Mouse (Mus musculus) MEL (cell line): ENCODE results near the gene Btbd10. TPM values are rescaled to one million over a fixed set of nuclear protein-coding genes. Genes with fewer than 3 reads are reported as not detected.

ENCODE experiments used
- DNase-seq: peaks from one replicate; pipeline ENCODE4 v3.0.0; 2011; ENCODE audit warnings: low read depth, low spot score
- H3K27ac ChIP-seq: 2 replicates; pipeline ENCODE4 v1.5.1; 2012; ENCODE audit warnings: low read depth, mild to moderate bottlenecking, control low read depth, low read length, moderate library complexity; ENCODE audit not compliant: control insufficient read depth
- H3K27me3 ChIP-seq, 2 experiments: fragments of 150-350 bp in 1 of 2; sonication (generic) in 1 of 2; 2 replicates each; pipeline ENCODE4 v1.6.1; 2012; ENCODE audit warnings: low read length in 2 of 2, mild to moderate bottlenecking in 2 of 2, improper control_type of control experiment in 1 of 2, moderate library complexity in 1 of 2; ENCODE audit not compliant: insufficient read depth in 2 of 2, control insufficient read depth in 1 of 2
- H3K36me3 ChIP-seq, 2 experiments: 2 replicates each; pipeline ENCODE4 v1.6.1; 2012 to 2014; ENCODE audit warnings: low read length in 2 of 2, improper control_type of control experiment in 1 of 2, inconsistent platforms in 1 of 2, mild to moderate bottlenecking in 1 of 2; ENCODE audit not compliant: insufficient read depth in 2 of 2, control insufficient read depth in 1 of 2
- H3K4me1 ChIP-seq, 2 experiments: fragments of 150-350 bp in 1 of 2; sonication (generic) in 1 of 2; 2 replicates each; pipeline ENCODE4 v1.6.1; 2012; ENCODE audit warnings: low read length in 2 of 2, improper control_type of control experiment in 1 of 2, mild to moderate bottlenecking in 1 of 2; ENCODE audit not compliant: insufficient read depth in 2 of 2, control insufficient read depth in 1 of 2
- H3K4me3 ChIP-seq, 2 experiments: fragments of 150-350 bp in 1 of 2; sonication (generic) in 1 of 2; 2 replicates each; pipeline ENCODE4 v1.5.1; 2012; ENCODE audit warnings: low read depth in 2 of 2, low read length in 2 of 2, mild to moderate bottlenecking in 2 of 2, moderate library complexity in 2 of 2, control low read depth in 1 of 2, improper control_type of control experiment in 1 of 2; ENCODE audit not compliant: control insufficient read depth in 1 of 2, insufficient read depth in 1 of 2
- H3K79me2 ChIP-seq: 2 replicates; pipeline ENCODE4 v1.6.1; 2012; ENCODE audit warnings: mild to moderate bottlenecking, low read length, moderate library complexity; ENCODE audit not compliant: control insufficient read depth, poor library complexity, insufficient read depth
- H3K9ac ChIP-seq: 2 replicates; pipeline ENCODE4 v1.6.1; 2012; ENCODE audit warnings: low read depth, mild to moderate bottlenecking, control low read depth, low read length, moderate library complexity; ENCODE audit not compliant: control insufficient read depth, poor library complexity, severe bottlenecking
- H3K9me3 ChIP-seq: fragments of 150-350 bp; sonication (generic); replicated peaks from 2 replicates; pipeline ENCODE4 v1.6.1; 2012; ENCODE audit warnings: mild to moderate bottlenecking, low read length, improper control_type of control experiment, moderate library complexity; ENCODE audit not compliant: insufficient read depth
- BHLHE40 ChIP-seq: IDR thresholded peaks from 2 replicates; pipeline ENCODE4 v1.6.1; 2012; ENCODE audit warnings: low read depth, mild to moderate bottlenecking, inconsistent platforms, low read length, improper control_type of control experiment, borderline replicate concordance
- CHD1 ChIP-seq: IDR thresholded peaks from 2 replicates; pipeline ENCODE4 v1.6.1; 2012; ENCODE audit warnings: low read depth, mild to moderate bottlenecking, inconsistent platforms, low read length, improper control_type of control experiment
- CTCF ChIP-seq, 3 experiments: IDR thresholded peaks in 2 of 3; conservative IDR thresholded peaks in 1 of 3; 2 replicates each; pipeline ENCODE4 v1.5.1; 2011 to 2012; ENCODE audit warnings: low read length in 3 of 3, low read depth in 2 of 3, mild to moderate bottlenecking in 2 of 3, improper control_type of control experiment in 1 of 3, inconsistent platforms in 1 of 3, mixed read lengths in 1 of 3, moderate library complexity in 1 of 3; ENCODE audit not compliant: control insufficient read depth in 1 of 3, insufficient read depth in 1 of 3, poor library complexity in 1 of 3, severe bottlenecking in 1 of 3
- E2F4 ChIP-seq: IDR thresholded peaks from 2 replicates; pipeline ENCODE4 v1.6.1; 2011; ENCODE audit warnings: low read depth, low read length, improper control_type of control experiment, borderline replicate concordance
- ETS1 ChIP-seq: IDR thresholded peaks from 2 replicates; pipeline ENCODE4 v1.6.1; 2012; ENCODE audit warnings: low read depth, mild to moderate bottlenecking, inconsistent platforms, low read length, improper control_type of control experiment, moderate library complexity
- GABPA ChIP-seq: IDR thresholded peaks from 2 replicates; pipeline ENCODE4 v1.6.1; 2012; ENCODE audit warnings: low read depth, mild to moderate bottlenecking, inconsistent platforms, low read length, improper control_type of control experiment, moderate library complexity
- HCFC1 ChIP-seq: IDR thresholded peaks from 2 replicates; pipeline ENCODE4 v1.6.1; 2012; ENCODE audit warnings: low read depth, mild to moderate bottlenecking, inconsistent platforms, low read length, improper control_type of control experiment, moderate library complexity
- JUND ChIP-seq: IDR thresholded peaks from 2 replicates; pipeline ENCODE4 v1.6.1; 2011; ENCODE audit warnings: low read depth, mild to moderate bottlenecking, improper control_type of control experiment, low read length
- MYC ChIP-seq: IDR thresholded peaks from 2 replicates; pipeline ENCODE4 v1.6.1; 2011; ENCODE audit warnings: low read depth, mild to moderate bottlenecking, low read length, improper control_type of control experiment, moderate library complexity
- POLR2A ChIP-seq, 2 experiments: IDR thresholded peaks; 2 replicates each; pipeline ENCODE4 v1.6.1; 2011 to 2012; ENCODE audit warnings: low read length in 2 of 2, mild to moderate bottlenecking in 2 of 2, control low read depth in 1 of 2, improper control_type of control experiment in 1 of 2, low read depth in 1 of 2, moderate library complexity in 1 of 2; ENCODE audit not compliant: control insufficient read depth in 1 of 2, insufficient read depth in 1 of 2, poor library complexity in 1 of 2
- RAD21 ChIP-seq: IDR thresholded peaks from 2 replicates; pipeline ENCODE4 v1.6.1; 2011; ENCODE audit warnings: mild to moderate bottlenecking, low read depth, low read length, improper control_type of control experiment
- RCOR1 ChIP-seq: IDR thresholded peaks from 2 replicates; pipeline ENCODE4 v1.6.1; 2012; ENCODE audit warnings: low read depth, mild to moderate bottlenecking, inconsistent platforms, low read length, improper control_type of control experiment
- SMC3 ChIP-seq: IDR thresholded peaks from 2 replicates; pipeline ENCODE4 v1.6.1; 2011; ENCODE audit warnings: low read depth, low read length, improper control_type of control experiment
- TAL1 ChIP-seq: IDR thresholded peaks from 2 replicates; pipeline ENCODE4 v1.6.1; 2012; ENCODE audit warnings: mild to moderate bottlenecking, inconsistent platforms, low read length, moderate library complexity, mixed read lengths
- UBTF ChIP-seq: IDR thresholded peaks from 2 replicates; pipeline ENCODE4 v1.6.1; 2012; ENCODE audit warnings: low read depth, mild to moderate bottlenecking, inconsistent platforms, low read length, improper control_type of control experiment, moderate library complexity, borderline replicate concordance; ENCODE audit not compliant: insufficient read depth
- ZC3H11A ChIP-seq: IDR thresholded peaks from 2 replicates; pipeline ENCODE4 v1.6.1; 2012; ENCODE audit warnings: low read depth, mild to moderate bottlenecking, inconsistent platforms, low read length, improper control_type of control experiment
- polyA plus RNA-seq, 2 experiments: library from polyadenylated mRNA; stranded (reverse) in 1 of 2; unstranded in 1 of 2; fragments of >175 nt in 1 of 2; fragments of >200 nt in 1 of 2; gene quantifications; 2 replicates each; pipeline versions ENCODE4 v1.2.1 to v1.2.4; 2012; ENCODE audit warnings: low replicate concordance in 2 of 2, low read depth in 1 of 2; ENCODE audit not compliant: insufficient read length in 2 of 2, insufficient read depth in 1 of 2, missing spikeins in 1 of 2
- total RNA-seq: library from RNA; depleted of rRNA; stranded (reverse); fragments of 300-350 nt; gene quantifications from 2 replicates; pipeline ENCODE4 v1.2.3, GENCODE M21; 2012

The Btbd10 gene
- total and polyA plus RNA-seq, 3 experiments: 9.8 to 15.7 TPM; not detected in 1

- Histone ChIP-seq H3K9ac (no peak overlapping the region), H3K4me1 (peaks cover 7 to 25% of the 10 kb centered on the region in 2 experiments), H3K27me3 (no peaks in the 10 kb centered on the region), H3K4me3 (no peak overlapping the region), H3K79me2 (no peaks in the 10 kb centered on the region), H3K9me3 (no peaks in the 10 kb centered on the region), H3K27ac (no peak overlapping the region), H3K36me3 (peaks cover 0 to 16% of the 10 kb centered on the region in 2 experiments; a peak in 2 of 4 replicates)
- TF ChIP-seq GABPA (no peak), BHLHE40 (no peak), JUND (no peak), POLR2A (IDR thresholded peaks at IDR 0.05; ENCODE audit: control insufficient read depth in 1 of 2, insufficient read depth in 1 of 2, low read depth in 1 of 2, low read length in 2 of 2, poor library complexity in 1 of 2) (no peak), TAL1 (no peak), ETS1 (no peak), ZC3H11A (no peak), RCOR1 (no peak)
- DNase-seq: no peak
Measured at GRCm38 (mm10) chr7:113415256-113415655, 46.1 kb upstream of the Btbd10 start.

GRCm38 (mm10) chr7:113408712-113409111 lies 39.5 kb upstream of the Btbd10 start:
- TF ChIP-seq HCFC1: no peak
- peak; percentile 19; the same call in 1 of the 2 replicates for TF ChIP-seq ZC3H11A
- peak; percentile 61 for TF ChIP-seq SMC3
- TF ChIP-seq UBTF: no peak
- peak; percentile 45 to 71 (median 61) for TF ChIP-seq CTCF (IDR thresholded peaks at IDR 0.05 in 2 of 3, conservative IDR thresholded peaks at IDR 0.05 in 1 of 3; ENCODE audit: control insufficient read depth in 1 of 3, insufficient read depth in 1 of 3, low read depth in 2 of 3, low read length in 3 of 3, poor library complexity in 1 of 3, severe bottlenecking in 1 of 3)
- TF ChIP-seq E2F4: no peak
- TF ChIP-seq CHD1: no peak
- TF ChIP-seq MYC: no peak
- peak; percentile 19 for TF ChIP-seq RAD21
- peak; percentile 46 for DNase-seq
- H3K4me3 ChIP-seq: no peak overlapping the region
- no peaks in the 10 kb centered on the region for H3K27me3 ChIP-seq
- no peaks in the 10 kb centered on the region for H3K9me3 ChIP-seq
- peaks cover 0 to 6% of the 10 kb centered on the region in 2 experiments; a peak in 1 of 4 replicates for H3K4me1 ChIP-seq
- H3K9ac ChIP-seq: no peak overlapping the region
- no peak overlapping the region for H3K27ac ChIP-seq
- H3K36me3 ChIP-seq: peaks cover 0 to 4% of the 10 kb centered on the region in 2 experiments; a peak in 2 of 4 replicates
- H3K79me2 ChIP-seq: no peaks in the 10 kb centered on the region
